Mouse (Mus musculus): ENCODE results near the gene Gusb. TPM values are rescaled to one million over a fixed set of nuclear protein-coding genes. Genes with fewer than 3 reads are reported as not detected.

The Gusb gene
- polyA plus RNA-seq (2015; fragmentation: Nextera tagmentation; extraction: Ambion mirVana) = 30.5 and 30.6 TPM in 2 replicates

- Histone ChIP-seq H3K27ac (ENCODE audit: low read length) (peak within 1 kb of the TSS; percentile 60), H3K4me3 (ENCODE audit: low read depth, low read length) (peak within 1 kb of the TSS; percentile 73), H3K27me3 (ENCODE audit: control insufficient read depth, insufficient read depth, low read depth, low read length) (no peaks in the 10 kb centered on the region), H3K9ac (ENCODE audit: low read depth, low read length) (peak within 1 kb of the TSS; percentile 77), H3K9me3 (replicated peaks; ENCODE audit: control insufficient read depth, low read length) (no peaks in the 10 kb centered on the region), H3K4me1 (ENCODE audit: control insufficient read depth, low read depth, low read length) (peaks cover 25% of the 10 kb centered on the region), H3K36me3 (ENCODE audit: control insufficient read depth, insufficient read depth) (no peaks in the 10 kb centered on the region), H3K4me2 (ENCODE audit: low read depth, low read length) (peak within 1 kb of the TSS; percentile 77)
- under 1% methylated on average over 39 of the region's 39 CpGs for WGBS (ENCODE audit: insufficient replicate concordance)
- peak; percentile 80 for ATAC-seq (ENCODE audit: low read depth)
Observed at GRCm38 (mm10) chr5:130002301-130003146, at the start of gene Gusb. Gene Gusb, minus strand, starts transcription at chr5:130003049.

- Histone ChIP-seq H3K4me1 (ENCODE audit: control insufficient read depth, low read depth, low read length) (peaks cover 12% of the 10 kb centered on the region; the same call in 1 of the 2 replicates), H3K9ac (ENCODE audit: low read depth, low read length) (no peak overlapping the region), H3K27ac (ENCODE audit: low read length) (no peak overlapping the region), H3K36me3 (ENCODE audit: control insufficient read depth, insufficient read depth) (peaks cover 11% of the 10 kb centered on the region), H3K9me3 (replicated peaks; ENCODE audit: control insufficient read depth, low read length) (no peaks in the 10 kb centered on the region), H3K4me2 (ENCODE audit: low read depth, low read length) (no peak overlapping the region), H3K4me3 (ENCODE audit: low read depth, low read length) (no peak overlapping the region), H3K27me3 (ENCODE audit: control insufficient read depth, insufficient read depth, low read depth, low read length) (no peaks in the 10 kb centered on the region)
- ATAC-seq (ENCODE audit: low read depth) = no peak
- WGBS (ENCODE audit: insufficient replicate concordance) = 78% methylated on average over 5 of the region's 5 CpGs
Observed at GRCm38 (mm10) chr5:130052510-130052909, 49.7 kb upstream of the Gusb start.

- Histone ChIP-seq H3K36me3 (ENCODE audit: control insufficient read depth, insufficient read depth) (peaks cover 20% of the 10 kb centered on the region), H3K9ac (ENCODE audit: low read depth, low read length) (no peak overlapping the region), H3K4me2 (ENCODE audit: low read depth, low read length) (no peak overlapping the region), H3K27me3 (ENCODE audit: control insufficient read depth, insufficient read depth, low read depth, low read length) (no peaks in the 10 kb centered on the region), H3K4me3 (ENCODE audit: low read depth, low read length) (no peak overlapping the region), H3K4me1 (ENCODE audit: control insufficient read depth, low read depth, low read length) (peaks cover 10% of the 10 kb centered on the region; the same call in 1 of the 2 replicates), H3K9me3 (replicated peaks; ENCODE audit: control insufficient read depth, low read length) (no peaks in the 10 kb centered on the region), H3K27ac (ENCODE audit: low read length) (no peak overlapping the region)
- 81% methylated on average over 15 of the region's 15 CpGs for WGBS (ENCODE audit: insufficient replicate concordance)
- ATAC-seq (ENCODE audit: low read depth) = no peak
Observed at GRCm38 (mm10) chr5:130051073-130051860, 48.4 kb upstream of the Gusb start.

GRCm38 (mm10) chr5:130050416-130050815, 47.6 kb upstream of the Gusb start:
- Histone ChIP-seq H3K36me3 (ENCODE audit: control insufficient read depth, insufficient read depth) (peaks cover 20% of the 10 kb centered on the region), H3K9me3 (replicated peaks; ENCODE audit: control insufficient read depth, low read length) (no peaks in the 10 kb centered on the region), H3K27ac (ENCODE audit: low read length) (no peak overlapping the region), H3K9ac (ENCODE audit: low read depth, low read length) (no peak overlapping the region), H3K27me3 (ENCODE audit: control insufficient read depth, insufficient read depth, low read depth, low read length) (no peaks in the 10 kb centered on the region), H3K4me3 (ENCODE audit: low read depth, low read length) (no peak overlapping the region), H3K4me1 (ENCODE audit: control insufficient read depth, low read depth, low read length) (peaks cover 8% of the 10 kb centered on the region; the same call in 1 of the 2 replicates), H3K4me2 (ENCODE audit: low read depth, low read length) (no peak overlapping the region)
- ATAC-seq (ENCODE audit: low read depth) = no peak
- 78% methylated on average over 6 of the region's 6 CpGs for whole genome bisulfite sequencing (ENCODE audit: insufficient replicate concordance)

- H3K36me3 ChIP-seq (ENCODE audit: control insufficient read depth, insufficient read depth) = peaks cover 20% of the 10 kb centered on the region
Observed at GRCm38 (mm10) chr5:130048786-130049520, 46.1 kb upstream of the Gusb start.

GRCm38 (mm10) chr5:130047013-130047412, 44.2 kb upstream of the Gusb start:
- ATAC-seq (ENCODE audit: low read depth) = no peak
- Histone ChIP-seq H3K4me3 (ENCODE audit: low read depth, low read length) (no peak overlapping the region), H3K27me3 (ENCODE audit: control insufficient read depth, insufficient read depth, low read depth, low read length) (no peaks in the 10 kb centered on the region), H3K4me2 (ENCODE audit: low read depth, low read length) (no peak overlapping the region), H3K36me3 (ENCODE audit: control insufficient read depth, insufficient read depth) (peaks cover 28% of the 10 kb centered on the region), H3K4me1 (ENCODE audit: control insufficient read depth, low read depth, low read length) (peaks cover 5% of the 10 kb centered on the region; the same call in 1 of the 2 replicates), H3K27ac (ENCODE audit: low read length) (no peak overlapping the region), H3K9ac (ENCODE audit: low read depth, low read length) (no peak overlapping the region), H3K9me3 (replicated peaks; ENCODE audit: control insufficient read depth, low read length) (no peaks in the 10 kb centered on the region)
- 80% methylated on average over 6 of the region's 6 CpGs for WGBS (ENCODE audit: insufficient replicate concordance)

More at GRCm38 (mm10) chr5:130048786-130049520, 46.1 kb upstream of the Gusb start:
- H3K4me1 ChIP-seq (ENCODE audit: control insufficient read depth, low read depth, low read length) = peaks cover 10% of the 10 kb centered on the region; the same call in 1 of the 2 replicates
- no peak for ATAC-seq (ENCODE audit: low read depth)
- no peaks in the 10 kb centered on the region for H3K9me3 ChIP-seq (replicated peaks; ENCODE audit: control insufficient read depth, low read length)
- no peaks in the 10 kb centered on the region for H3K27me3 ChIP-seq (ENCODE audit: control insufficient read depth, insufficient read depth, low read depth, low read length)
- no peak overlapping the region for H3K9ac ChIP-seq (ENCODE audit: low read depth, low read length)
- whole genome bisulfite sequencing (ENCODE audit: insufficient replicate concordance) = 85% methylated on average over 15 of the region's 15 CpGs
- no peak overlapping the region for H3K27ac ChIP-seq (ENCODE audit: low read length)
- no peak overlapping the region for H3K4me3 ChIP-seq (ENCODE audit: low read depth, low read length)
- H3K4me2 ChIP-seq (ENCODE audit: low read depth, low read length) = no peak overlapping the region

- 85% methylated on average over 10 of the region's 10 CpGs for WGBS (ENCODE audit: insufficient replicate concordance)
- Histone ChIP-seq H3K9ac (ENCODE audit: low read depth, low read length) (no peak overlapping the region), H3K27ac (ENCODE audit: low read length) (no peak overlapping the region), H3K4me3 (ENCODE audit: low read depth, low read length) (no peak overlapping the region), H3K4me2 (ENCODE audit: low read depth, low read length) (no peak overlapping the region), H3K9me3 (replicated peaks; ENCODE audit: control insufficient read depth, low read length) (no peaks in the 10 kb centered on the region), H3K4me1 (ENCODE audit: control insufficient read depth, low read depth, low read length) (peaks cover 5% of the 10 kb centered on the region; the same call in 1 of the 2 replicates), H3K36me3 (ENCODE audit: control insufficient read depth, insufficient read depth) (peaks cover 26% of the 10 kb centered on the region), H3K27me3 (ENCODE audit: control insufficient read depth, insufficient read depth, low read depth, low read length) (no peaks in the 10 kb centered on the region)
- ATAC-seq (ENCODE audit: low read depth) = no peak
Observed at GRCm38 (mm10) chr5:130046589-130046988, 43.7 kb upstream of the Gusb start.

GRCm38 (mm10) chr5:130046100-130046499, 43.3 kb upstream of the Gusb start:
- ATAC-seq (ENCODE audit: low read depth) = no peak
- Histone ChIP-seq H3K9ac (ENCODE audit: low read depth, low read length) (no peak overlapping the region), H3K27me3 (ENCODE audit: control insufficient read depth, insufficient read depth, low read depth, low read length) (no peaks in the 10 kb centered on the region), H3K27ac (ENCODE audit: low read length) (no peak overlapping the region), H3K4me3 (ENCODE audit: low read depth, low read length) (no peak overlapping the region), H3K4me1 (ENCODE audit: control insufficient read depth, low read depth, low read length) (peaks cover 5% of the 10 kb centered on the region; the same call in 1 of the 2 replicates), H3K4me2 (ENCODE audit: low read depth, low read length) (no peak overlapping the region), H3K36me3 (ENCODE audit: control insufficient read depth, insufficient read depth) (peaks cover 29% of the 10 kb centered on the region), H3K9me3 (replicated peaks; ENCODE audit: control insufficient read depth, low read length) (no peaks in the 10 kb centered on the region)
- 86% methylated on average over 7 of the region's 7 CpGs for WGBS (ENCODE audit: insufficient replicate concordance)
